Mouse (Mus musculus): Measurements from ENCODE around the gene Ano9.

DNA sequence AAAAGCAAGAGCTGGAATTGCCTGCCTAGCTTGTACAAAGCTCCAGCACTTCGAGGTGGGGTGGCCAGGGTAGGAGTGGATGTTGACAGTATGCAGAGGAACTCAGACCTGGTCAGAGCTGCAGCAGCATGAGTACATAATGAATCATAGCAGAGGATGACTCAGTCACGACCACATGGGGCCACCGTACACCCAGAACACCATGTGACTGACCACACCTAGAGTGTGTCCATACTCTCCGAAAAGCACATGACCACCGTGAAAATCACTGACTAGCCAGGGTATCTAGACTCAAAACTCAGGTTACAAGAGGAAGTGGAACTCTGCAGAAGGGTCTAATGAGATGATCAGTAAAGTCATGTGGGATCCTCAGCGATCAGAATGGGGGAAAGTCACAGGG, 47.2 kb upstream of the Ano9 start:
- no peak for TF ChIP-seq POLR2A (IDR thresholded peaks at IDR 0.05; ENCODE audit: low read depth, low read length)
- no peak for TF ChIP-seq CTCF (IDR thresholded peaks at IDR 0.05; ENCODE audit: extremely low read depth, insufficient read length, insufficient replicate concordance, low read depth, low read length)

All from small intestine, adult 2 months (tissue).